Comparison of ENCODE assay signal across 8 mouse cellular contexts in genomic region chr7:28961927-28962670, GRCm38 (mm10). TPM values are rescaled to one million over a fixed set of nuclear protein-coding genes. Genes with fewer than 3 reads are reported as not detected.
DNase-seq lines count a peak whose midpoint lies in the region; ATAC-seq and TF ChIP-seq lines count a peak whose summit lies in the region.

Gene Actn4, minus strand, starts transcription at chr7:28962340.

- peaks cover 55% of the 10 kb centered on the region for H3K4me1 ChIP-seq in hindbrain, embryonic 10.5 days (replicated peaks)
- peaks cover 17% of the 10 kb centered on the region; the same call in 1 of the 2 replicates for H3K4me1 ChIP-seq in lung, postnatal 0 days (ENCODE audit: insufficient read depth, low read depth, low read length)

- TF ChIP-seq EP300 in lung, postnatal 0 days (IDR thresholded peaks at IDR 0.05) = peak; percentile 68; the same call in 1 of the 2 replicates

- no peak for TF ChIP-seq CTCF in lung, postnatal 0 days (IDR thresholded peaks at IDR 0.05)

- ATAC-seq in frontal cortex, adult (ENCODE audit: low TSS enrichment) = peak; percentile 87
- peak; percentile 89 for ATAC-seq in lung, postnatal 0 days

- H3K4me2 ChIP-seq in lung, postnatal 0 days (replicated peaks; ENCODE audit: low read depth, low read length) = peak within 1 kb of the TSS; percentile 71

- under 1% methylated on average over 76 of the region's 76 CpGs for WGBS in hindbrain, embryonic 10.5 days
- under 1% methylated on average over 74 of the region's 76 CpGs for WGBS in lung, postnatal 0 days

- no peaks in the 10 kb centered on the region for H3K27me3 ChIP-seq in hindbrain, embryonic 10.5 days (ENCODE audit: insufficient read depth, poor library complexity, severe bottlenecking)
- H3K27me3 ChIP-seq in lung, postnatal 0 days (replicated peaks; ENCODE audit: insufficient read depth, low read length) = no peaks in the 10 kb centered on the region

- peak within 1 kb of the TSS; percentile 95 for H3K9ac ChIP-seq in lung, postnatal 0 days (replicated peaks; ENCODE audit: low read depth)

- peaks cover 4% of the 10 kb centered on the region; the same call in 1 of the 2 replicates for H3K36me3 ChIP-seq in hindbrain, embryonic 10.5 days
- no peaks in the 10 kb centered on the region for H3K36me3 ChIP-seq in lung, postnatal 0 days (ENCODE audit: insufficient read depth, low read length)

- no peaks in the 10 kb centered on the region for H3K9me3 ChIP-seq in hindbrain, embryonic 10.5 days
- no peaks in the 10 kb centered on the region for H3K9me3 ChIP-seq in lung, postnatal 0 days (ENCODE audit: low read length)

- DNase-seq in MEL-GATA-1-ER (ENCODE audit: extremely low read depth, low read depth) = peak; percentile 88
- peak; percentile 98 for DNase-seq in cerebellum, adult 8-10 months
- DNase-seq in hindbrain, embryonic 10.5 days (ENCODE audit: low spot score) = peak; percentile 98
- peak; percentile 99 for DNase-seq in layer of hippocampus, adult 9-11 months
- peak; percentile 98 for DNase-seq in lung, postnatal 0 days (ENCODE audit: low spot score)
- peak; percentile 98 for DNase-seq in ovary, postnatal 14 days (ENCODE audit: low spot score)
- peak; percentile 100 for DNase-seq in thymus, postnatal 14 days

- H3K27ac ChIP-seq in hindbrain, embryonic 10.5 days = peak within 1 kb of the TSS; percentile 95
- H3K27ac ChIP-seq in lung, postnatal 0 days (ENCODE audit: low read length) = peak within 1 kb of the TSS; percentile 94

- peak within 1 kb of the TSS; percentile 94 for H3K4me3 ChIP-seq in hindbrain, embryonic 10.5 days
- H3K4me3 ChIP-seq in lung, postnatal 0 days (ENCODE audit: low read depth, low read length) = peak within 1 kb of the TSS; percentile 98

RNA-seq across cellular contexts. Expression of gene Actn4, which starts in this region (rescaled TPM):
- 216 and 245 TPM in 2 replicates for polyA plus RNA-seq in hindbrain, embryonic 10.5 days (2016; fragmentation: Nextera tagmentation; extraction: Ambion mirVana)
- polyA plus RNA-seq in lung, postnatal 0 days (2015; fragmentation: Nextera tagmentation; extraction: Ambion mirVana) = 202 and 218 TPM in 2 replicates

Comparison
In these comparisons a context has a peak if more than half of its experiments do, and no peak if none do; other contexts are left out.
1. Peak in every context shown above with its lines: DNase-seq, ATAC-seq, H3K4me3 ChIP-seq and H3K27ac ChIP-seq.